Mouse (Mus musculus): Measurements from ENCODE around the gene Disp1.

DNA sequence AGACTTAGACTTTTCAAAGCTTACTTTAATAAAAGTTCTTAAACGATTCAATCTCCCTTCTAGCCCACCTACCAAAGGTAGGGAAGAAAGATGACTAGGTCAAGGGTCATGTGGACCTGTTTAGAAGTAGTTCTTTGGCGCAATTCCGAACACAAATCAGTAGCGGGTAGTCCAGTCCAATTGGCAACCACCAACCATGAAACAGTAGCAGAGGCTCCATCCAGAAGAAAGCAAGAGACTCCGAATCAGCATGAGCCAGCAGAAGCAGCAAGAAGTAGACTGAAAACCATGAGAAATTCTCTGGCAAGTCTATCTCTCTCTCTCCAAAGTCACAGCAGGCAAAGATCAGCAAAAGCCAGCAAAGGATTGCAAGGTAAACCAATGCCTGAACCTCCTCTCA lies 15.1 kb upstream of the Disp1 start:
- no peak for TF ChIP-seq POLR2A (IDR thresholded peaks at IDR 0.05; ENCODE audit: control insufficient read depth, low read depth, low read length)
- TF ChIP-seq CTCF (IDR thresholded peaks at IDR 0.05; ENCODE audit: control insufficient read depth, insufficient read depth, insufficient replicate concordance, low read depth, low read length), result no peak

All from testis, adult 2 months (tissue).